Mouse (Mus musculus): ENCODE measurements around the gene Rasl10a. TPM values are rescaled to one million over a fixed set of nuclear protein-coding genes. Genes with fewer than 3 reads are reported as not detected.

The Rasl10a gene
- polyA plus RNA-seq, 1 experiment from 2014 or later = 0.37 TPM

DNA sequence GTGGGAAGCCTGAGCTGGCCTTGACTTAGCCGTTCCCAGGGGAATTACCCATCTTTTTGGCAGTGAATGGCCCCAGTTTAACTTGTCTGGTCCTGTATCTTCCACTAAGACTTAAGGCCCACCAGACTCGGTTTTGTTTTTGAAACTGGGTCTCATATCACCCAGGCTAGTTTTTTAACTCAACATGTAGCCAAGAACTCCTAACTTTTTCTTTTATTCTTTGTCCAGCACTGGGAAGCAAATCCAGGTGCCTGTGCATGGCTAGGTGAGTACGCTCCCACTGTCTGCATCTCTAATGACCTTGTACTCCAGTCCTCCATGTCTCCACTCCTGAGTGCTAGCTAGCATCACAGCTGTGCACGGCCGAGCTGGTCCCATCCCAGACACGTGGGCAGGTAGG is 43.7 kb downstream of the Rasl10a start:
- H3K9ac ChIP-seq (ENCODE audit: low read length) = no peak overlapping the region
- ATAC-seq (ENCODE audit: low FRiP score) = no peak
- DNase-seq (ENCODE audit: low spot score, missing footprints) = no peak
- H3K9me3 ChIP-seq (ENCODE audit: control insufficient read depth, low read length) = no peaks in the 10 kb centered on the region
- H3K27ac ChIP-seq (ENCODE audit: low read depth, low read length) = no peak overlapping the region
- no peak overlapping the region for H3K4me2 ChIP-seq
- H3K4me3 ChIP-seq (ENCODE audit: low read depth, low read length) = no peak overlapping the region
- WGBS = 86% methylated on average over 6 of the region's 6 CpGs
- peaks cover 17% of the 10 kb centered on the region for H3K4me1 ChIP-seq (ENCODE audit: control insufficient read depth, insufficient read depth, low read length)
- H3K36me3 ChIP-seq (ENCODE audit: control insufficient read depth, insufficient read depth, low read length) = no peaks in the 10 kb centered on the region; the same call in 1 of the 2 replicates
- no peaks in the 10 kb centered on the region for H3K27me3 ChIP-seq (ENCODE audit: control insufficient read depth, insufficient read depth, low read length)

DNA sequence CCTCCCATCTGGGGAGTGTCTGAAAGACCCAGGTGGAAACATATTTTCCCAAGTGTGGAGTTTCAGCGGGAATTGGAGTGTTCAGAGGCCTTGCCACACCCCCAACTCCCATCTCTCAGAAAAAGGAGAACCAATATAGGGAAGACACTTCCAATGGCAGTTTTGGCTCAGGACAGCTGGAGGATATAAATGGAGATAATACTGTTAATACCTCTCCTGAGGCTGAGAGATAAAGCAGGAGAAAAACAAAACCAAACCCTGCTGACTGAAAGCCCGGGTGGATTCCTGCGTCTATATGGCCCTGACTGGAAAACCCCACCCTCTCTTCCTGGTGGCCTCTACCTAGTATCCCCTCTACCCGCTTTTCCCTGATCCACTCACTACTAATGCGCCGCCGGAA is 44.5 kb downstream of the Rasl10a start:
- Histone ChIP-seq H3K27me3 (ENCODE audit: control insufficient read depth, insufficient read depth, low read length) (no peaks in the 10 kb centered on the region), H3K36me3 (ENCODE audit: control insufficient read depth, insufficient read depth, low read length) (no peaks in the 10 kb centered on the region; the same call in 1 of the 2 replicates), H3K4me1 (ENCODE audit: control insufficient read depth, insufficient read depth, low read length) (peaks cover 10% of the 10 kb centered on the region), H3K9me3 (ENCODE audit: control insufficient read depth, low read length) (no peaks in the 10 kb centered on the region), H3K4me2 (no peak overlapping the region), H3K4me3 (ENCODE audit: low read depth, low read length) (no peak overlapping the region), H3K9ac (ENCODE audit: low read length) (no peak overlapping the region), H3K27ac (ENCODE audit: low read depth, low read length) (no peak overlapping the region)
- DNase-seq (ENCODE audit: low spot score, missing footprints) (no peak), ATAC-seq (ENCODE audit: low FRiP score) (no peak)
- 88% methylated on average over 7 of the region's 7 CpGs for WGBS

GRCm38 (mm10) chr11:5103986-5104509 is 46.1 kb downstream of the Rasl10a start:
- H3K27ac ChIP-seq (ENCODE audit: low read depth, low read length) = no peak overlapping the region
- H3K36me3 ChIP-seq (ENCODE audit: control insufficient read depth, insufficient read depth, low read length) = no peaks in the 10 kb centered on the region; the same call in 1 of the 2 replicates
- no peak overlapping the region for H3K4me3 ChIP-seq (ENCODE audit: low read depth, low read length)
- H3K9me3 ChIP-seq (ENCODE audit: control insufficient read depth, low read length) = no peaks in the 10 kb centered on the region
- H3K4me2 ChIP-seq = no peak overlapping the region
- no peak overlapping the region for H3K9ac ChIP-seq (ENCODE audit: low read length)
- ATAC-seq (ENCODE audit: low FRiP score) = no peak
- H3K4me1 ChIP-seq (ENCODE audit: control insufficient read depth, insufficient read depth, low read length) = peaks cover 7% of the 10 kb centered on the region; the same call in 1 of the 2 replicates
- no peaks in the 10 kb centered on the region for H3K27me3 ChIP-seq (ENCODE audit: control insufficient read depth, insufficient read depth, low read length)
- DNase-seq (ENCODE audit: low spot score, missing footprints) = no peak
- 94% methylated on average over 4 of the region's 4 CpGs for WGBS

- no peaks in the 10 kb centered on the region for H3K9me3 ChIP-seq (ENCODE audit: control insufficient read depth, low read length)
- H3K9ac ChIP-seq (ENCODE audit: low read length) = no peak overlapping the region
- no peaks in the 10 kb centered on the region for H3K27me3 ChIP-seq (ENCODE audit: control insufficient read depth, insufficient read depth, low read length)
- 82% methylated on average over 8 of the region's 8 CpGs for WGBS
- no peaks in the 10 kb centered on the region for H3K4me1 ChIP-seq (ENCODE audit: control insufficient read depth, insufficient read depth, low read length)
- no peaks in the 10 kb centered on the region; the same call in 1 of the 2 replicates for H3K36me3 ChIP-seq (ENCODE audit: control insufficient read depth, insufficient read depth, low read length)
- ATAC-seq (ENCODE audit: low FRiP score) (no peak), DNase-seq (ENCODE audit: low spot score, missing footprints) (no peak)
- H3K4me3 ChIP-seq (ENCODE audit: low read depth, low read length) = no peak overlapping the region
- H3K4me2 ChIP-seq = no peak overlapping the region
- H3K27ac ChIP-seq (ENCODE audit: low read depth, low read length) = no peak overlapping the region
Observed at GRCm38 (mm10) chr11:5109441-5109840, 51.5 kb downstream of the Rasl10a start.

Small RNA genes lying within 50 kb of the gene (microRNA-seq; reads per million reads assigned to microRNA genes)
- not detected for gene Gm47296

Other genes with a start within 250 kb of the Rasl10a start
- gene Nf2, start 208.6 kb upstream of the Rasl10a start, polyA plus RNA-seq (2014; fragmentation: Nextera tagmentation; extraction: Ambion mirVana) = 46.9 and 51.0 TPM in 2 replicates
- gene Nipsnap1, start 184.2 kb upstream of the Rasl10a start, polyA plus RNA-seq (2014; fragmentation: Nextera tagmentation; extraction: Ambion mirVana) = 75.4 and 79.1 TPM in 2 replicates
- 61.2 and 65.5 TPM in 2 replicates for gene Thoc5, start 162.8 kb upstream of the Rasl10a start, polyA plus RNA-seq (2014; fragmentation: Nextera tagmentation; extraction: Ambion mirVana)
- gene Nefh, start 110.1 kb upstream of the Rasl10a start, polyA plus RNA-seq (2014; fragmentation: Nextera tagmentation; extraction: Ambion mirVana) = 0.77 and 0.79 TPM in 2 replicates
- 59.5 and 61.6 TPM in 2 replicates for gene Ap1b1, start 71.3 kb upstream of the Rasl10a start, polyA plus RNA-seq (2014; fragmentation: Nextera tagmentation; extraction: Ambion mirVana)
- 19.4 and 23.1 TPM in 2 replicates for gene Gas2l1, start 7.2 kb downstream of the Rasl10a start, polyA plus RNA-seq (2014; fragmentation: Nextera tagmentation; extraction: Ambion mirVana)
- 20.4 and 21.3 TPM in 2 replicates for gene Rhbdd3, start 40.8 kb downstream of the Rasl10a start, polyA plus RNA-seq (2014; fragmentation: Nextera tagmentation; extraction: Ambion mirVana)
- 419 and 422 TPM in 2 replicates for gene Ewsr1, start 41.1 kb downstream of the Rasl10a start, polyA plus RNA-seq (2014; fragmentation: Nextera tagmentation; extraction: Ambion mirVana)
- 12.3 and 13.7 TPM in 2 replicates for gene Emid1, start 94.1 kb downstream of the Rasl10a start, polyA plus RNA-seq (2014; fragmentation: Nextera tagmentation; extraction: Ambion mirVana)
- gene Kremen1, start 203.4 kb downstream of the Rasl10a start, polyA plus RNA-seq (2014; fragmentation: Nextera tagmentation; extraction: Ambion mirVana) = 4.9 and 6.9 TPM in 2 replicates